Mouse (Mus musculus): ENCODE results near the gene Ccdc8. TPM values are rescaled to one million over a fixed set of nuclear protein-coding genes. Genes with fewer than 3 reads are reported as not detected.
"Not testable (repeated sequence)": the region's sequence is repeated elsewhere in the genome, so short reads cannot be mapped to it uniquely, and the experiment has no call there.

Ccdc8 gene
- 1 to 10 TPM; 2.4 to 2.6 TPM for total RNA-seq (2021)

DNA sequence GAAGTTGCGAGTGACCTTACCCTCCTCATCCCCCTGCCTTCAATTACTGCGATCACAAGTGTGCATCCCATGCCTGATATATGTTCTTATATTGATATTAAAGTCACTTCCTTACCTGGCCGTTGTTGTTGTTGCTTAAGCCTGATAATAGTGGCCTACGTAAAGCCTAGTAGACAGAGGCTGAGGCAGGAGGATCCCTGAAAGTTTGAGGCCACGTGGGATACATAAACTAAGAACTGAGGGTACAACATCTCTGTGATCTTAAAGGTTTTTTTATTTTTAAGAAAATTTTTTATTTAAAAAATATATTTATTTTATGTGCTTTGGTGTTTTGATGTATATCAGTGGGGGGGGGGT is at the start of gene Ccdc8:
Ccdc8 (plus strand) TSS at position 258 of the 357 bp plus-strand sequence.
- intact Hi-C loops (cut with DNase I), result no loop called here
- no peak for DNase-seq (ENCODE audit: low spot score in 2 of 2)

DNA sequence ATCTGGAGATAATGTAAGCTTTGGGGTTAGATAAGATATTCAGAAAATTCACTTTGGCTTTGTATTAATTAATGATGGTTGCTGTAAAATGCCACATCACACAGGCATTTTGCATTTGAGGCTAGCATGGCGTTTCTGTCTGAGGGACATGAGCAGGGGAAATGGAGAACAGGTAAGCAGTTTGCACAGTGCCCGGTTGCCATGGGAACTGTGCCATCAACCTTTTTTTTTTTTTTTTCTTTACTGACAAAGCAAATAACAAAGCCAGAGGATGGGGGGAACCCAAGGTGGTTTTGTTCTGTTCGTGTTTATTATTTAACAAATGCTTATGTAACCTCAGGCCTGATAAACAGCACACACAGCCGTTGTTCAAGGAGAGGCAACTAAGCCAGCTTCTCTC is 49.6 kb upstream of the Ccdc8 start:
- intact Hi-C loops (cut with DNase I), result no loop called here
- no peak for DNase-seq (ENCODE audit: low spot score in 2 of 2)

- DNase-seq (ENCODE audit: low spot score in 2 of 2), result peak; percentile 89 to 93
- intact Hi-C loops (cut with DNase I), result loop anchor here (2.0 kb wide), 1 partner anchor 19 kb away; the partner anchor contains the start of gene Calm3
Observed at GRCm38 (mm10) chr7:16944061-16944807, 48.3 kb upstream of the Ccdc8 start, which contains the start of gene Pnmal2. TSS of gene Pnmal2 (plus strand) at chr7:16944682.

DNA sequence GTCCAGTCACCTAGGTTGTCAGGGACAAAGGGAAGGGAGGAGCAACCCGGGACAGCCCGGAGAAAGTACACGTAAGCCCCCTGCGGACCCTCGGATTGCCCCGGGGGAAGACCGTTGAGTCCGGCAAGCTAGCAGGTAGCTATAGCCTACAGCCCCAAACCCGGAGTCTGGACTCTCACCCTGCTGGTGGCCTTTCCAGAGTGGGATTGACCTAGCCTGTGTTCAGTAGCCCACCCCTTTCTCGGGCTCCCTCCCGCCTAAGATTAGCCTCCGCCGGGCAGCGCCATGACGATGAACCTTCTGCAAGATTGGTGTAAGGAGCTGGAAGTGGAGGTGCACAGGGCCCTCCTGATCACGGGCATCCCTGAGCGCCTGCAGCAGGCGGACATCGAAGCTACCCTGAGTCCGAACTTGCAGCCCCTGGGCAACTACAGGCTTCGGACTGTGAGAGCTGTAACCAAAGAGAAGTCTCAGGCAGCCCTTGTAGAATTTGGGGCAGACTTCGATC is 47.6 kb upstream of the Ccdc8 start:
- intact Hi-C loops (cut with DNase I), result loop anchor here (2.0 kb wide), 1 partner anchor 20 kb away; the partner anchor contains the start of gene Calm3
- DNase-seq (ENCODE audit: low spot score in 2 of 2), result no peak

DNA sequence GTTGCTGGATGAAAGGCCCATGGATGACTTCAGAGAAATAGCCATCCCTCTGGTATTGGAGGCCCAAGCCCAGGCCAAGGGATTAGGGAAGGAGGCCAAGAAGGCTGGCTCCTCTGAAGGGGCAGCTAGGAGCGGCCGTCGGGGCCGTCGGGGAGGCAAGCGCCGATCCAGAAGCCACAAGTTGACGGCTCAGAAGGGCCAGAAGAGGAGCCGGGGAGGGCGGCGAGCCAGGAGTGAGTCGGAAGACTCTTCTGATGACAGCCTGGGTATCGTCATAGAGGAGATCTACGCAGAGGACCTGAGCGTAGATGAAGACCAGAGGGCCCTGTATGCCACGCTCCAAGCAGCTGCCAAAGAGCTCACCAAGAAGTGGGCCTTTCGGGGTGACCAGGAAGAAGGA is 47.1 kb upstream of the Ccdc8 start:
- no peak for DNase-seq (ENCODE audit: low spot score in 2 of 2)
- intact Hi-C loops (cut with DNase I), result loop anchor here (2.0 kb wide), 1 partner anchor 21 kb away; the partner anchor contains the start of gene Calm3

GRCm38 (mm10) chr7:16946441-16947348 is 45.8 kb upstream of the Ccdc8 start:
- peak in 1 of 2 experiments; percentile 51 for DNase-seq (ENCODE audit: low spot score in 2 of 2)
- intact Hi-C loops (cut with DNase I), result no loop called here

DNA sequence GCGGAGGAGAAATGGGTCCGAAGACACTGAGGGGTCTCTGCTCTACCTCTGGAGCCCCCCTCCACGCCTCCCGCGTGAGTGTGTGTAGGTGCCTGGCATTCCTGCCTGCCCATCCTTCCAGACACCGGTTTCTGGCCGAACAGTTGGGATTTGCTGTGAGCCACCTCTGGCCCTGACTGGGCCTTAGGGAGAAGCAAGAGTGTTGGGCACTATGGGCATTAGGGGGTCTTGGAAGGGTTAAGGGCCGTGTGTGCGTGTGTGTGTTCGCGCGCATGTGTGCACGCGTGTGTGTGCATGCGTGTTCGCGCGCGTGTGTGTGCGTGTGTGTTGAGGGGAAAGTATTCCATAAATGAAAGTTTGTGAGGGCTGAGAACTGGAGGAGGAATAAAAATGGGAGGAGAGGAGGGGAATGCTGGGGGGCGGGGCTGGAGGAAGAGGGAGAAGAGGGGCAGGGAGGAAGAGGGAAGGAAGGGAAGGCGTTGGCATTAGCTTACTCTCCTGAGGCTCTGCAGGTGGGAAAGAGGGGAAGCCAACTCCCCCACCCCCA is 45.1 kb upstream of the Ccdc8 start:
- intact Hi-C loops (cut with DNase I), result no loop called here
- DNase-seq (ENCODE audit: low spot score in 2 of 2), result peak in 1 of 2 experiments; percentile 66

- intact Hi-C loops (cut with DNase I), result no loop called here
- DNase-seq (ENCODE audit: low spot score in 2 of 2), result no peak
Observed at GRCm38 (mm10) chr7:16947959-16948361, 44.5 kb upstream of the Ccdc8 start.

DNA sequence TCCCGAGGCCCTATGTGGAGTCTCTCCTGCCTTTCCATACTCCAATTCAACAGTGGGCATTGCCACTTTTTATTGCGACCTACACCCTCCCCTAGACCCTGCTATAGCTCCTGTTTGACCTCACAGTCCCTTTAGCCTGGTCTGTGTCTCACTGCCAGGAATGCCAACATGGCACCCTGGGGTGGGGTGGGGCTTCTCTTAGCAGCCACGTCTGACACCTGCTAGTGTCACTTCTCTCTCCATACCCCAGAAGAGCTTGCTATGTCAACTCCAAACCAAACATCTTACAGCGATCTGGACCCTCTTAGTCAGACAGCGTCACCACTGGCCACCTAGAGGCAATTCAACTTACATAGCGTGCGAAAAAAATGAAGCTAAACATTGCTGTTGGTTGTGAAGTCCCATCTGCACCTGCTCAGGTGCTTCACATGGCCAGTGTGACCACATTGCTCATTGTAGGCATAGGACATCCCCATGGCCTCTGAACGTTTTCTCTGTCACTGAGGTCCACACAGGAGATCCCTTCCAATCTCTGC is 43.5 kb upstream of the Ccdc8 start:
- intact Hi-C loops (cut with DNase I), result no loop called here

DNA sequence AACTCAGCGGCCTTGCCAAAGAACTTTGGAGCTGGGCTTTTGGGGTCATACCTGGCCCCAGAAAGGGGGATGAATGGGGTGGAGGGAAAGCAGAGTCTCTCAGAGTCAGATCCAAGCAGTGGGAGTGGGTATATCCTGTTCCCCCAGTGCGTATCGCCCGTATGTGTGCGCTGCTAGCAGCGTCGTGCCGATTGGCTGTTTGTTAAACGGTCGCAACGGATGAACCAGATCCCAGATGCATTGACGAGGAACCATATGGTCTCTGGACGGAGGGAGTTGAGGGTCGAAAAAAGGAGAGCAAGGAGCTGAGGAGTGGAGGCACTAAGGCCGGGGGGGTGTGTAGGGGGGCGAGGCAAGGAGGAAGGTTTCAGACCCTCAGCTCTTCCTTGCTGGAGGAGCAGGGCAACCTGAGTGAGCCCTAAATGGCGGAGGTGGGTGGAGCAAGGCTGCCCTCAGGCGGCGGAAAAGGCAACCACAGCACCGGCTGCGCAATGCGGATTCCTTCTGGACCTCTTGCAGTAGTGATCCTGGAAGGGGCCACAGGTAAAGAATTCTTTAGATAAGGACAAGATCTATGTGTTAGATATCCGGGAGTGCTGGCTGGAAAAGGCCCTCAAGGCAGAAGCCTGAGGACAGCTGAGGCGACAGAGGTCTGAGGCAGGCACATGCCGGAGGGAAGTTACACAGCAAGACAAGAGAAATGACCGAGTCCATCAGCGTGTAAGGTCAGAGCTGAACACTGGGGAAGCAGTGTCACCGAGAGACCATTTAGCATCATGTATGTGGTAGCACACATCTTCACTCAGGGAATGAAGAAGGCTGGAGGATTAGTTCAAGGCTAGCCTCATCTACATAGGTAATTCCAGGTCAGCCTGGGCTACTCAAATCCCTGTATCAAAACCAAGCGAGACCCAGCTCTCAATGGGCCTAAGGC is 42.3 kb upstream of the Ccdc8 start:
- intact Hi-C loops (cut with DNase I), result loop anchor here (1.0 to 5.0 kb wide), 2 partner anchors 18 to 117 kb away; no protein-coding TSS in a partner anchor

More for the DNA sequence above, 43.5 kb upstream of the Ccdc8 start:
- no peak for DNase-seq (ENCODE audit: low spot score in 2 of 2)

GRCm38 (mm10) chr7:16950861-16951635 is 41.5 kb upstream of the Ccdc8 start:
- peak; percentile 82 to 91 for DNase-seq (ENCODE audit: low spot score in 2 of 2)
- intact Hi-C loops (cut with DNase I), result loop anchor here (1.0 to 5.0 kb wide), 3 partner anchors 19 to 116 kb away; no protein-coding TSS in a partner anchor

More for the DNA sequence above, 42.3 kb upstream of the Ccdc8 start:
- peak; percentile 88 to 91 for DNase-seq (ENCODE audit: low spot score in 2 of 2)

DNA sequence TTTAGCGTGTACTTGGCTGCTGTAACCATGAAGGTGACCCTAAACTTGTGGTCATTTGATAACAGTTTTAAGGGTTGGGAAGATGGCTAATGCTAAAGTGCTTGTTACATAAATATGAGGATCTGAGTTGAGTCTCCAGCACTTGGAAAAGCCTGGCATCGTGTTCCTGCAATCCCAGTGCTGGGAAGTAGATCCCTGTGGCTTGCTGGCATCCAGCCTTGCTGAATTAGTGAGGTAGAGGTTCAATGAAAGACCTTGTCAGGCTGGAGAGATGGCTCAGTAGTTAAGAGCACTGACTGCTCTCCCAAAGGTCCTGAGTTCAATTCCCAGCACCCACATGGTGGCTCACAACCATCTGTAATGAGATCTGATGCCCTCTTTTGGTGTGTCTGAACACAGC is 38.7 kb upstream of the Ccdc8 start:
- DNase-seq (ENCODE audit: low spot score in 2 of 2), result not testable (repeated sequence)
- intact Hi-C loops (cut with DNase I), result loop anchor here (5.0 kb wide), 1 partner anchor 114 kb away; no protein-coding TSS in a partner anchor

DNA sequence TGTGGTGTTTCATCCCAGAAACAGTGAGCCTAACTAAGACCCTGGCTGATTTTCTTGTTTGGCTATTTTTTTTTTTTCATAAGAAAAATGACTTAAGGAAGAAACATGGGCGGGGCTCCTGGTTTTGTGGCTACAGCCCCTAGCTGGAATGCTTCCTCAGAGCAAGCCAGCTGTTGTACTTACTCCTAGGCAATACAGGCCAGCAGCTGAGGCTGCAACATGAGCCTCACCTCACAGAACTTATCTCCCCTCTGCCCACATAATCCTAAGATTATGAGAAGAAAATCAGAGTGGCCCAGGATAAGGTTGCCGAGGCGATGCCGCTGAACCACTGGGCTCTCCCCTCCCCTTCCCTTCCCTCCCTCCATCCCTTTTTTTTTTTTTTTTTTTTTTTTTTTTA is 36.8 kb upstream of the Ccdc8 start:
- no peak for DNase-seq (ENCODE audit: low spot score in 2 of 2)
- intact Hi-C loops (cut with DNase I), result no loop called here

DNA sequence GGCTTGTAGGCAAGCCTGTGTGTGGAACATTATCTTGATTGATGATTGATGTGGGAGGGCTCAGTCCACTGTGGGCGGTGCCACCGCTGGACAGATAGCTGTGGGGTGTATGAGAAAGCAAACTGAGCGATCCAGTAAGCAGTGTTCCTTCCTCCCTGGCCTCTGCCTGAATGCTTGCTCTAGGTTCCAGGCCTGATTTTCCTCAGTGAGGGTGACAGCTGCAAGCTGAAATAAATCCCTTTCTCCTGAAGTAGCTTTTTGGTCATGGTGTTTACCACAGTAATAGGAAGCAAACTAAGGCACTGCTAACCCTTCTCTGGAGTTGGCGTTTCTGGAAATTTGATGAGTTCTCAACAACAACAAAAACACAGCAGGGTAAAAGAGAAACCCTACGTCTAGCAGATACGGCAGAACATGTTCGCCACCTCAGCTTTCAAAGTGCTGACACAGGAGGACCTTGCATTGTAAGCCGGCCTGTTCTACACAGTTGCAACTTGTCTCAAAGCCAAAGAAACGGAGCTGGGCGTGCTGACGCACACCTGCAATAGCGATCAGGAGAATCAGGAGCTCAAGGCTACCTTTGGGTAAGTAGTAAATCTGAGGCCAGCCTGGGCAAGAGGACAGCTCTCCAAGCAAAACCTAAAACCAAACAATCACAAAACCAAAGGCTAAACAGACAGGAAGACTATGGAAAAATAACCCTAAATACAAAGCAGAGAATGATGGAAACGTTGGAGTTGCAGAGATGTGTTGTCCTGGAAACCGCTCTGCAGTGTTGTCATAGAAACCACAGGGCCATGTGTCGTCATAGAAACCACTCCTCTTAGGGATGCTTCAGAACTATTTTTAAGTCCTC is 35.9 kb upstream of the Ccdc8 start:
- DNase-seq (ENCODE audit: low spot score in 2 of 2), result peak; percentile 68 to 93
- intact Hi-C loops (cut with DNase I), result no loop called here

DNA sequence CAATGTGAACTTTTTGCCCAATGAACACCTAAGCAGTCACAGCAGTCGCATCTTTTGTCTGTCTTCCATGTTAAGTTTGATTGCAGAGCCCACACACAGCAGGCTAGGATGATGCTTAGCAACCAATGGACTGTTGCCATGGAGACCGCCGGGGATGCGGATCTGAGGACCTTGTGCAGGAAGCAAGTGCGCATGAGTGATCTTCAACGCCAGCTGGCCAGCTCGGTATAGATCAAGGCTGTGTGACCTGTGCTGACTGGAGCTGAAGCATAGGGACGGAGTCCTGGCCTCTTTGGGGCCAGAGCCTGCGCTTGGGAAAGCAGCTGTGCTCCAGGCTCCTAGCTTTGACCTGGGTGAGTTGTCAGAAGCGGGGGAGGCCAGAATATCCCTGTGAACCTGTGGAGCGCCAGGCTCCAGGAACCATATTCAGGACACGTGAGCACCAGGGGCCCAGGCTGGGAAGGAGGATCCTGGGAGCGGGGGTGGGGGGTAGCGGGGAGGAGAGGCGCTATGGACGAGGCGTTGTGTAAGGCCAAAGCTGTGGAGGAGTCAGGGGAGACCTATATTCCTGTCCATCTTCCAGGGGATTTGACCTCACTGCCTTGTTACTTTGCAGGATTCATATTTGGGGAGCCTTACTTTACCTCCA is 32.8 kb upstream of the Ccdc8 start, which contains the start of gene Pnmal1:
Pnmal1 (plus strand) TSS at position 141 of the 649 bp plus-strand sequence.
- DNase-seq (ENCODE audit: low spot score in 2 of 2), result peak; percentile 96 to 98
- intact Hi-C loops (cut with DNase I), result loop anchor here (2.0 kb wide), 1 partner anchor 19 kb away; no protein-coding TSS in a partner anchor

- DNase-seq (ENCODE audit: low spot score in 2 of 2), result no peak
- intact Hi-C loops (cut with DNase I), result loop anchor here (2.0 kb wide), 1 partner anchor 17 kb away; no protein-coding TSS in a partner anchor
Observed at GRCm38 (mm10) chr7:16961678-16962077, 30.8 kb upstream of the Ccdc8 start.

All from left cerebral cortex, postnatal 25 days (tissue).